Mouse (Mus musculus) right cerebral cortex, postnatal 14 days (tissue): ENCODE measurements around the gene Cyp4f13.

Experiments used
- DNase-seq: peaks from one replicate; pipeline ENCODE4 v3.0.0; 2022

The Cyp4f13 gene

DNA sequence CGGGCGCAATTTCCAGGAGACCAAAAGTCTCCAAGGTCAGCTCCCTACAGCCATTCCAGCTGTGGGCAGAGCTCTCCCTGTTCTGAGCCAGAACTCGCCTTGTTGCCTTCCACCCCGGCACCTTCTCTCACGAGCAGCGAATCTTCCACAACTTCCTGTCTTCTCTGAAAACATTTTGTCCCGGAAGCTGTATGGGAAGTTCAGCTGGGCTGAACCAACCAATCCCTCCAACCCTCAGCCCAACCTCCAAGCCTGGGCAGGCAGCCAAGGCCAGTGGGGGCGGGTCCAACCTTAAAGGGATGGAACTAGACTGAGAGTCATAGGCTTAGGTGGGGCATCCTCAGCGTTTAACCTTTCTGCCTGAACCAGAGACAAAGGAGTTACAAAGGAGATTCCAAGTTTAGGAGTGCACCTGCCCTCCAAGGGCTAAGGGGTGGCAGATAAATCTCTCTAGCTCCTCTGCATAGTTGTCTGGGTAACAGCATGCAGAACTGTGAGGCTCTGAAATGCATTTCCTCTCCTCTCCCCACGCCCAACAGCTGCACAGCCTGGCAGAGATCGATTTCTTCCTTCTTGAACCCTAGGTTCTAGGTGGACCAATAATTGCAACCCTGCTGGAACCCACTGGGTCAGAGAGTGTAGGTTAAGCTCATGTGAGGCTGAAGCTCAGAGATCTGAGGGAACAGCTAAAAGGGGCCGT, at the start of gene Cyp4f13:
Gene Cyp4f13 (minus strand): TSS at position 188 of the 700 bp plus-strand sequence.
- DNase-seq = peak; percentile 92

DNA sequence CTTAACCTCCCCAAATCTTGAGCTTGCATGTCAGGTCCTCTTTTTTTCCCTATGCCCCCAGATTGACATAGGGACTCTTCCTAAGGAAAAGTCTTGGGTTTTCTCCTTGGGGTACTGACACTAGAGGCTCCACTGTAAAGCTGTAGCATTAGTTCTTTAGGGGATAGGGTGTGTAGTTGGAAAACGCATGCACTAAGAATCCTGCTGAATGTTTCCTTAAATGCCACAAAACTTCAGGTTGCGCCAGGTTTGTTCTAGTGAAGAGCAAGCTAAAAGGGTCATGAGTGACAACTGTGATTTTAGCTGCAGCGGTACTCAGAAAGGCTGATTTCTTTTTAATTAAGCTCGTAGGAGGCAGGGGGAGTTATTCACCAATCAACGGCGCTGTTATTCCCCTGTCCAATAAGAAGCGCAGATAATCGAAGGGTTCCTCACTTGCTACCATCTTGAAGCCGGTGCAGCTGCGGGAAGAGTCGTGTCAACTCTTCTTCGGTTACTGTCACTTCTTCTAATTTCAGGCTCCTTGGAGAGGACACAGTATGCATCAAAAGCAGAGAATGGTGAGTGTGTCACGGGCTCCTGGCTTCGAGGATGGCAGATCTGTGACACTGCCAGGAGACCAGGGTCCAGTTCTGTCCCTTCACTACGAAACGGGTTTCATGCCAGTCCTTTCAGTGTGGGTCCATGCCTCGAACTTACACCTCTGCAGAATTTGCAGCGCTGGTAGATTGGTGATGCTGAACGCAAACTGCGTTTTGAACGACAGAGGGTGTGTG, 45.7 kb upstream of the Cyp4f13 start, which contains the start of gene Zfp952:
Gene Zfp952 (plus strand): TSS at position 431 of the 776 bp plus-strand sequence.
- DNase-seq = peak; percentile 72

DNA sequence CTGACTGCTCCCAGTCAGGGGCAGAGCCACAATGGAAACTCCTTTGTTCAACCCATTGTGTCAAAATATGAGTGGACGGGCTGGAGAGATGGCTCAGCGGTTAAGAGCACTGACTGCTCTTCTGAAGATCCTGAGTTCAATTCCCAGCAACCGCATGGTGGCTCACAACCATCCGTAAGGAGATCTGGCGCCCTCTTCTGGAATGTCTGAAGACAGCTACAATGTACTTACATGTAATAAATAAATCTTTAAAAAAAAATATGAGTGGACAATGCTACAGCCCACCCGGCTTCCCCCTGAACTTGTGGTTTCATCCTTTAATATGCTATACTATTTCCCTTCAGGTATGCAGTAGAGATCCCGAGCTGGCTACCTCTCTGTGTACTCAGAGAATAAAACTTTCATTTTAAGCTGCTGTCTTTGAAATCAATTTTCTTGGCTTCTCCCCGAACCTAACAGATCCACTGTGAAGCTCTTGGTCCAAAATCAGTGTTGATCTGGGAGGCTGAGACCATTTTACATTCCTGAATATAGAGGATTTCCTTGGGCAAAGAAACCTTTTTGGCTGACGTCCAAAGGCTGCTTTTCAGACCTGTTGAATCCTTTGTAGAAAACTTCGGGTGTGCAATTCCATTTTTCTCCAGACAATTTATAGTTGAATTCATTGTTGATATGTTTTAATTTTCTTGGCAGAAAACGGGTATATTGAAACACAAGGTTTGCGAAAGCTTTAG, 44.9 kb upstream of the Cyp4f13 start:
- no peak for DNase-seq

DNA sequence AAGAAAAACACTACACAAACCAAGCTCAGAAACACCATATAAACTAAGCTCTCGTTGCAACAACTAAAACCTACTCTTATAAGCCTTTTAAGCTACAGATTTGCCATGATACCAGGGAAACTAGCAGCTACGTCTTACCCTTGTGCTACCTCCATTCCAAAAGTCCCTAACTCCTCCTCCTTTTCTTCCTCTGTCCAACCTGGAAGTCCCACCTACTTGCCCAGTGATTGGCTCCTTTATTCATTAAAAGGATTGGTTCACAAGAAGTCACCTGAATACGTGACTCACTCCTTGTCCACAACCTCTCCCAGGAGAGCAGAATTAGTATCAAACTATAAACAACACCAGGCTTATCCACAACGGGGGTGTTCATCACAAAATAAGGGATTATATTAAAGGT, 39.1 kb upstream of the Cyp4f13 start:
- DNase-seq = no peak

DNA sequence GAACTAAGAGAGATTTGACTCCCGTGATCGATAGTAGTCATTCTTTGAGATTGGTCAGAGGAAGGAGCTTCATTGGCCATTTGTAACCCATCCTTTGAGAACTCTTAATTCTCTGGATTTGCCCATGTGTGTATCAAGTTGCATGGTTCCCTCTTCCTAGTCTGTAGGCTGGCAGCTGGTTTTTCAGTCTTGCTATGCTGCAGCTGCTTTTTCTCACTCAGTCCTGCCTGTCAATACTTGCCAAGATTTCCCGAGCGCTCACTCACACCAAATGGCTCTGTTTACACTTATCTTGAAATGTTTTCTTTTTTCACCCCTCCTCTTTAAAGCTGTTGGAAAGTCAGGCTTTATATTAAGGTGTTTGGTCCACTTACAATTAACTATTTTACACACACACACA, 34.2 kb upstream of the Cyp4f13 start:
- no peak for DNase-seq

DNA sequence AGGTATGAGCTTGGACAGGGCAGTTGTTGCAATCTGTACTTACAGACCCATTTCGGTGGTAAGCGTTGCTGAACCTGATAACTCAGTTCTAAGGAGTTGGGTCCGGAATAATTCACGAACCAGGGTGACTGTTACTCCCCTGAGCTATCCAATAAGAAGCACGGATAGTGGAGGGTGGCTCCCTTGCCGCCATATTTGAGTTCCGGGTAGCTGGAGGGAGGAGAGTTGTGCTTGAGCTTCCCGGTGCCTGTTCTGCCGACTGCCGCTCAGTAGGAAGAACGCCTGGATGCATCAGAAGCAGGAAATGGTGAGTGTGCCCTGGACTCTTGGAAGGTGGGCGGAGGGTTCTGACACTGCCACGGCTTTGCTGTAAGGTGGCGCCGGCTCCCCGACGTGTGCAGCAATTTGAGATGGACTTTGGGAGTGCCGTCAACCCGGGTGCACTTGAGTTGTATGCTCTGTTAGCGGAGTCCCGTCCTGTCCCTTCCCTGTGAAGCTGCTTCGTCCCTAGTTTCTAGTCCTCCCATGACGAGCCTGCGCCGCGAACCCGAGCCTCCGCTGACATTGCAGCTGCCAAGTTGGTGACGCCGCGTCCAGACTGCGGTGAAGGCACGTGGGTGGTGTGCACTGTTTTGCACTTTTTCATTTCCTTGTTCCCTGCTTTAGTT, 18.6 kb upstream of the Cyp4f13 start, which contains the start of gene Zfp472:
Gene Zfp472 (plus strand): TSS at position 192 of the 668 bp plus-strand sequence.
- DNase-seq = peak; percentile 79

DNA sequence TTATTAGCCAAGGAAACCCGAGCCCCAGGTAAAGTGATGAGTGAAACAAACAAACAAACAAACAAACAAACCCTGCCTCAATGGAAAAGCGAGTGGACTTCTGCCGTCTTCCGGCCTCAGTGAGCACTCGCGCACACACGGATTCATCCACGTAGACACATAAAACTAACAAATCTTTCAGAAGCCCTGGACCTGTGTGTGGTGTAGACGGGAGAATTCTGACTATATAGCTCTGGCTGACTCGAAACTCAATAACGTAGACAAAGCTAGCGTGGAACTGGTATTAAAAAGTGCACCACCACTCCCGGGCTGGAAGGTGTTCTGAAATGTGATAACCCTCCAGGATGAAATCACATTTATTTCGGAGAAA, 18.0 kb upstream of the Cyp4f13 start:
- DNase-seq = no peak

DNA sequence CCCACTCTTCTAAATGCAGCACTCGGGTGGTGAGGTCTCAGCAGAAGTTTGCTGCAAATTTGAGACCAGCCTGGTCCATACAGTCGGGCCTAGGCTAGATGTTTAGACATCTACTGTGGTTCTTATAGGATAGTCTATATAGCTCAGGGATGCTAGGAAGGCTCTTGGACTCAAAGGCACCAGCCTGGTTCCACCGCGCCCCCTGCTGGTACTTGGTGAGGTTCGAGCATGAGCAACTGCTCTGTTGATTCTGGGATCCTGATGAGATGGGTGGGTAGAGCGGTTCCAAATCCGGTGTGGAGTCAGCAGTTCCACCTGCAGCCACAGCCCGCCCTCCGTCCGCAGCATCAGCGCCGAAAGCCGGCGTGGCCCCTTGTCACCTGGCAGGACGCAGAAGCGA, 4.2 kb upstream of the Cyp4f13 start:
- DNase-seq = peak; percentile 96

DNA sequence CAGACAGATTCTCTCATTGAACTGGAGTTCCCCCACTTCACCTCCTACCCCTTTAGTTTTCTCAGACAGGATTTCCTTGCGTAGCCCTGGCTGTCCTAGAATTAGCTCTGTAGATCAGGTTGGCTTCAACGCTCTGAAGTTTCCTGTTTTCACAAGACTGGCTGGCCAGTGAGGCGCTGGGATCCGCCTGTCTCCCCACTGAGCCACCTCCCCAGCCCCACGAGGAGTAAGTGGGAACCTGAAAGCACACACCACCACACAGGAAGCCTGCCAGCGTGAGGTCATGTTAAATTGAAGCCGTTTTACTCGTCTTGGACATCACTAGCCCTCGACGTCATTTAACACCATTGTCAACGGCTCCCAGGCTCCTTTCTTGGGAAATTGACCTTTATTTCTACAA, 3.8 kb upstream of the Cyp4f13 start:
- no peak for DNase-seq

DNA sequence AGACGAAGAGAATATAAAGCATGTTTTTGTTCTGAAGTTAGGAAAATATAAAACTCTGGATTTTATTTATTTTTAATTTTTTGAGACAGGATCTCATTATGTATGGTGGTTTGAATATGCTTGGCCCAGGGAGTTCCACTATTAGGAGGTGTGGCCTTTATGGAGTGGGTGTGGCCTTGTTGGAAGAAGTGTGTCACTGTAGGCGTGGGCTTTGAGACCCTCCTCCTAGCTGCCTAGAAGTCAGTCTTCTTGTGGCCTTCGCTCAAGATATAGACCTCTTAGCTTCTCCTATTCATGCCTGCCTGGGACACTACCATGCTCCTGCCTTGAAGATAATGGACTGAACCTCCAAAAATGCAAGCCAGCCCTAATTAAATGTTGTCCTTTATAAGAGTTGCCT, 2.9 kb upstream of the Cyp4f13 start:
- DNase-seq = no peak

DNA sequence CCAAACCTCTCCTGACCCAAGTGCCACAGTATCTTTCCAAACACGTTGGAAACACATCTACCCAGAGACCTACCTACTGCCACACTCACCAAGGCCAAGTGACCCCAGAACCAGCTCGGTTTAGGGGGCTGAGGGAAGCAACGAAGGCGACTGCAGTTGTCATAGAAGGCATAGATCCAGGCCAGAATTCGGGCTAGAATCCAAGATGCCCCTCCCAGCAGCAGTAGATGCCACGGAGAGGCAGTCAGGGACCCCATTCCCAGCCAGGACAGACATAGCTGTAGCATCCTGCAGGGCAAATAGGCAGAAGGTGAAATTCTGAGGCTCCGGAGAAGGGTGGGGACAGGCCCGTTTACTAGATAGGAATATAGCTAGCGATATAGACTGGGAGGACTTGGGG, 486 bp downstream of the Cyp4f13 start:
- DNase-seq = no peak

DNA sequence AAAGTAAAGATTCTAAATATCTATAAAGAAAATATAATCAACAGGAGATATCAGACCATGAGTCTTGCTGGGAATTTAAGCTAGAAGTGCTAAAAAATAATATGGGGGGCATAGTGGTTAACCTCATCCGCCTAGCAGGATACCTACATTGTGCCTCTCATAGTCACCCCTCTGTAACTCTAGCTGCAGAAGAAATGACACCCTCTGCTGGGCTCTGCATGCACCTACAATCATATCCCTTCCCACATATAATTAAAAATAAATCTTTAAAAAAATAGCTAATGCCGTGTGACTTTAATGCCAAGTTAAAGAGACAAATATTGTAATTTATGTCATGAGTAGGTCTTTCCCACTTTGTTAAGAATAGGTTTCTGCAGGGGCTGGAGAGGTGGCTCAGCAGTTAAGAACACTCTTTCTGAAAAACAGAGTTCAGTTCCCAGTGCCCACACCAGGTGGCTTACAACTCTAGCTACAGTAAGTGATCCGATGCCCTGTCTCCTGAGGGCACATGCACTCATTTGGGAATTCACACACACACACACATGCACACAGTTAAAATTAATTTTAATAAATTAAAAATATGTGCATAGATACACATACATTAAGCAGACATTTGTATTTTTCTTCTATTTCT, 2.7 kb downstream of the Cyp4f13 start:
- no peak for DNase-seq

DNA sequence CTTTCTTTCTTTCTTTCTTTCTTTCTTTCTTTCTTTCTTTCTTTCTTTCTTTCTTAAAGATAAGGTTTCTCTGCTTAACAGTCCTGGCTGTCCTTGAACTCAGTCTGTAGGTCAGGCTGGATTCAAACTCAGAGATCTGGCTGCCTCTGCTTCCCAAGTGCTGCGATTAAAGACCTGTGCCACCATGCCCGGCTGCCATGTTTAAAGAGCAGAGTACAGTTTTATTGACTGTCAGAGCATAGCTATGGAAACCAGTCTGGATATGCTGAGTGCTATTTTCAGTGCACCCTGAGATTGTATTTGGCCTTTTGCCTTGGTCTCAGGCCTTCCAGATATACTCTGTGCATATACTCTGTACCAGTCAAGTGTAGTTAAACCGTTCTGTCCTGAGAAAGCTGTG, 3.5 kb downstream of the Cyp4f13 start:
- no peak for DNase-seq

DNA sequence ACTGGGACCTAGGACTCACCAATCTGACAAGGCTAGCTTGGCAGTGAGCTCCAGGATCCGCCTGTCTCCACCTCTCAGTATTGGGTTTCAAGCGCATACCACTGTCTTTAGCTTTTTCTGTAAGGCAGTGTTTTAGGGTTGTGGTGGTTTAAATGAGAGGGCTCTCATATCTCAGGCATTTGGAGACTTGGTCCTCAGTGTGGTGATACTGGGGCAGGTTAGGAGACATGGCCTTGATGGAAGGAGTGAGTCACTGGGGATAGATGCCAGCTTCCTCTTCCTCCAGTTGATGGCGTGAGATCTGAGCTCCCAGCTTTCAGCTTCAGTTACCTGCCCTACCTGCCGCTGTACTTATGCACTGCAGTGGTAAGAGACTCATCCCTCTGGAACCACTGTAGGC, 7.4 kb downstream of the Cyp4f13 start:
- DNase-seq = no peak

DNA sequence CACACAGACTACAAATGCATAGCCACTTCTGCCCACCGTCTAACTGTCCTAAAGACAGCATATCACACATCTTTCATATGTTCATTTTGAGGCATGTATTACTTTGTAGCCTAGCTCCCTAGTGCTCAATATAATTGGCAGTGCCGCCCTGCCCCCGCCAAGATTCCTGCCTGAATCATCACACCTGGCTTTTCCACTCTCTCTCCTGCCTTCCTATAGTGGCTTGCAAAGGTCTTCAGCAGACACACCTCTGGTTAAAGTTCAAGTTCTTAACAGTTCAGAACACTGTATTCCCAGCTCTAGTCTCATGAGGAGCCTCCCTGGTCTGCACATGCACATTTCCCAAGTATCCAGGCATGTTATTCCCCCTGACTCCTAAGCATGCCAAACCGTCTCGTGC, 19.4 kb downstream of the Cyp4f13 start:
- no peak for DNase-seq

DNA sequence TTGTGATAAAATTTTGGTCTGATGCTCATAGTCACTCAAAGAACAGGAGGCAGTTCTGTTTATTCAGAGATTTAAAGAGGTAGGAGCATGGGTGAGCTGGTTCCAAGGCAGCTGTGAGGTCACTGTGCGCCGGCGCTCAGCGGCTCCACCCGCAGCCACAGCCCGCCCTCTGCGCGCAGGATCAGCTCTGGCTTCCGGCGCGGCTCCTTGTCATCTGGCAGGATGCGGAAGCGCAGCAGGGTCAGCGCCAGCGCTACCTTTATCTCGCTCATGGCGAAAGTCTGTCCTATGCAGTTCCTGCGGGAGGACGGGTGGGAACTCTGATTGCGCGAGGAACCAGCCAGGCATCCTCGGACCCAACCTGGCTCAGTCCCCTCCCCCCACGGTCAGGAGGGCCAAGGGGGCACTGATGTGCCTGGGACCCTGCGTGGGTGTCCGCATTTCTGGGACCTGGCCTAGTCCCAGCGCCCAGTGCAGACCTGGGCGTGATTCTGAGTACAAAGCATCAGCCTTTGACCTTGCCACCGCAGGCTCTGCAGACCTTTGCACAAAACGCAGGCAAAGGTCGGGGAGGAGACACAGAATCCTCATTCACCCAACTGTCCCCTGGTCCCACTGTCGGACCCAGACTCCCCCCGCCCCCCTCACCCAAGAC, 22.4 kb downstream of the Cyp4f13 start:
- DNase-seq = peak; percentile 72

DNA sequence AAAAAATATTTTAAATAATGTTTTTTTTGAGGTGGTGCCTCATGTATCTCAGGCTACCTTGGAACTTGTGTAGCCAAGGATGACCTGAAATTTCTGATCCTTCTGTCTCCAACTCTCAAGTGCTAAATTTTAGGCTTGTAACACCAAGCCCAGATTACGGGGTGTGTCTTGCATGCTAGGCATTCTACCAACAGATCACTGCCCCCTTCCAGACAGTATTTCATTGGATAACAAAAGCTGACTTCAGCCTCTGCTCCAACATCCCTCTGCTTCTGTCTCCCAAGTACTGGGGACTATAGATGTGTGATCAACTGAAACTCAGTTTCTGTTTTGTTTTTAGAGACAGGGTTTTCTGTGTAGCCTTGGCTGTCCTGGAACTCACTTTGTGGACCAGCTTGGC, 23.5 kb downstream of the Cyp4f13 start:
- DNase-seq = no peak

DNA sequence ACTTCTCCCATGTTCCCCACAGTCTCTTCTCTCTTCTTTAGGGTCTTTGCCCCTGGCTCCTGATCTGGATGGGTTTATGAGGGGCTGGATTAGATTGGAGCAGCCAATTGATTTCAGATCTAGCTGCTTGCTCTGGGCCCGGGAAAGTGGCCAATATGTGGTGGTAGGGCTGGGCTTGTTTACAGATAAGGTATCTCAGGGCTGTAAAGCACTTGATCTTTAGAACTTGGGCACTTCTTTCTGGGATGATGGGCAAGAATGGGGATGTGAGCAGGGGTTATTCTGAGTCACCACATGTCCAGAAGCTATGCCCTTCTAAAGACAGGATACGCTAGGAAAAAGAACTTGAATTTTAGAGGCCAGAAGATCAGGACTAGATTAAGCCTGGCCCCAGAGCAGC, 28.1 kb downstream of the Cyp4f13 start:
- no peak for DNase-seq

DNA sequence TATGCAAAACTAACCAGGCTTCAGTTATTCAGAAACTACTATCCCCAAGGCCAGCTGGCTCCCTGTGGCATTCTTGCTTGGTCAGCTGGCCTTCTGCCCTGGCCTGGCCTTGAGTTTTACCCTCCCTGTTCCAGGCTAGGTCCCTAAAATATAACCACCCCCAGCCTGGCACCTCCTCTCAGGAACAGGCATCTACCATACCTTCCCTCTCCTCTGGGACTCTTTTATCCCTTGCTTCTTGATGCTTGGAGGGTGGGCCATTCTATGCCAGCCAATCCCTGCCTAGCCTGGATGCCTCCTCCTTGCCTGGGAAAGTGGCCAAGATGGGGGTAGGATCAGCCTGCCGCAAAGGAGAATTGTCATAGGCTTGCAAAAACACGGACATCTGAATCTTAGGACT, 30.1 kb downstream of the Cyp4f13 start, which contains the start of gene Cyp4f14:
Gene Cyp4f14 (minus strand): TSS at position 212 of the 400 bp plus-strand sequence.
- no peak for DNase-seq

DNA sequence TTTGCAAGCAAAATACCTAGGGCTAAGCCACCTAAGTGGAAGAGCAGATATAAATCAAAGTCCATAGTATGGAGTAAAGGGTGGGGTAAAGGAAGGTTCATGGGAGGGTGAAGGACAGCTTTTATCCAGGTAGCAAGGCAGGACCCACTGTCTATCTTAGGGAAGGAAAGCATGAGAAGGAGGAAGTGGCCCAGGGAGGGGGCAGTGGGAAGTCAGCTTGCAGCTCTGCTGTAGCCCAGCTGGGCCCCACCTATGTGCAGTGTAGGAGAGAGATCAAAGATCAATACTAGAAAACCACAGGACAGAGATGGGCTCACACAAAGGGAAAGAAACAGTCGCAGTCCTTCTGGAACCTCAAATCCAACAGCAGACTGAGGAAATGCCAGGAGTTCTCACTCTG, 31.1 kb downstream of the Cyp4f13 start:
- DNase-seq = no peak

DNA sequence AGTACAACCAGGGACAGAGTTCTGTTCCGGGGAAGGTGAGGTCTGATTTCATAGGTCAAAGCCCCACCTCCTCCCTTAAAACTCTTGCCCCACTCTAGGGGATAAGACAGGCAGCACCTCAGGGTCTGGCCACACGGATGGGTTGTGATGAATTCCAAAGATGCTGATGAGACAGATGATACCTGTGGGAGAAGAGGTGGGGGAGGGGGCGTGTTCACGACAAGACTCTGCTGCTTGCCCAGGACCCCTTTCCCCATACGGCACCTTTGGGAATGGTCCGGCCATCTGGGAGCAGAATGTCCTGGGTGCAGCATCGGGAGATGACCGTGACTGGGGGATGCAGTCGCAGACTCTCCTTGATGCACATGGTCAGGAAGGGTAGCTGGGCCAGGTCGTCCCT, 41.0 kb downstream of the Cyp4f13 start:
- DNase-seq = no peak

DNA sequence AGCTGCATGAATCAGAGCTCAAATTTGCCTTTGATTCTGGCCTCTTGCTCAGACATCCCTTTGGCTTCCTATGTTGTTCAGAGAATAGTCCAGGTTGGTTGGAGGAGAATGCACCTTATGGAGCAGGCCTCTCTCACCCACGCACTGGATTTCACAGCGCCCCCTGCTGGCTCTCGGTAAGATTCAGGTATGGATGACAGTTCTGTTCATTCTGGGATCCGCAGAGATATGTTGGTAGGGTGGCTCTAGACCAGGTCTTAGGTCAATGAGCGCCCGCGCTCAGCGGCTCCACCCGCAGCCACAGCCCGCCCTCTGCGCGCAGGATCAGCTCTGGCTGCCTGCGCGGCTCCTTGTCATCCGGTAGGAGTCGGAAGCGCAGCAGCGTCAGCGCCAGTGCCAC, 42.0 kb downstream of the Cyp4f13 start:
- DNase-seq = peak; percentile 41
